Mouse (Mus musculus): Measurements from ENCODE around the gene Wfdc17.

GRCm38 (mm10) chr11:83708715-83709114, 4.9 kb downstream of the Wfdc17 start, which contains the start of gene Wfdc18:
- TF ChIP-seq POLR2A (IDR thresholded peaks at IDR 0.05; ENCODE audit: low read depth, low read length) (no peak), CTCF (IDR thresholded peaks at IDR 0.05; ENCODE audit: extremely low read depth, insufficient read length, insufficient replicate concordance, low read depth, low read length) (no peak)
